Mouse (Mus musculus) leukemia stem cell, adult 10-12 weeks (primary cell): ENCODE measurements around the gene Pdxp. TPM values are rescaled to one million over a fixed set of nuclear protein-coding genes. Genes with fewer than 3 reads are reported as not detected.

Source experiments
- polyA plus RNA-seq: library from polyadenylated mRNA; stranded (reverse); fragments of >175 nt; gene quantifications from 2 replicates; pipeline ENCODE4 v1.2.3, GENCODE M21; 2012; ENCODE audit warnings: low replicate concordance

Gene Pdxp
- 8.9 and 14.7 TPM in 2 replicates for polyA plus RNA-seq

GRCm38 (mm10) chr15:78913632-78914090 is at the start of gene Pdxp:
Pdxp (plus strand) TSS chr15:78913919.

GRCm38 (mm10) chr15:78876991-78877809 is 36.5 kb upstream of the Pdxp start, which contains the start of gene Gga1:
Gga1 (plus strand) TSS chr15:78877190.

DNA sequence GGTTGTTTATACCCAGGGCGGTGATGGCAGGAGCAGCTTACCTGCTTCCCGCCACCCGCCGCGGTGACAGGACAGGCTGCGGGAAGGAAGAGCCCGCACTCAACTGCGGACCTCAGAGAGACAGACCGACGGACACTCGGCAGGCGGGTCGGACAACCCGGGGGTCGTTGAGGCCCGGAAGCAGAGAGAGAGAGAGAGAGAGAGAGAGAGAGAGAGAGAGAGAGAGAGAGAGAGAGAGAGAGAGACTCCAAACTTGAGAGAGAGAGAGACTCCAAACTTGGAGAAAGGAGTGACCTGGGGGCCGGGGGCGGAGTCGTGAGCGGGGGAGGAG is 14.3 kb upstream of the Pdxp start, which contains the start of gene Gm49510:
Gene Gm49510, plus strand, starts transcription at position 259 of the 331 bp plus-strand sequence.

DNA sequence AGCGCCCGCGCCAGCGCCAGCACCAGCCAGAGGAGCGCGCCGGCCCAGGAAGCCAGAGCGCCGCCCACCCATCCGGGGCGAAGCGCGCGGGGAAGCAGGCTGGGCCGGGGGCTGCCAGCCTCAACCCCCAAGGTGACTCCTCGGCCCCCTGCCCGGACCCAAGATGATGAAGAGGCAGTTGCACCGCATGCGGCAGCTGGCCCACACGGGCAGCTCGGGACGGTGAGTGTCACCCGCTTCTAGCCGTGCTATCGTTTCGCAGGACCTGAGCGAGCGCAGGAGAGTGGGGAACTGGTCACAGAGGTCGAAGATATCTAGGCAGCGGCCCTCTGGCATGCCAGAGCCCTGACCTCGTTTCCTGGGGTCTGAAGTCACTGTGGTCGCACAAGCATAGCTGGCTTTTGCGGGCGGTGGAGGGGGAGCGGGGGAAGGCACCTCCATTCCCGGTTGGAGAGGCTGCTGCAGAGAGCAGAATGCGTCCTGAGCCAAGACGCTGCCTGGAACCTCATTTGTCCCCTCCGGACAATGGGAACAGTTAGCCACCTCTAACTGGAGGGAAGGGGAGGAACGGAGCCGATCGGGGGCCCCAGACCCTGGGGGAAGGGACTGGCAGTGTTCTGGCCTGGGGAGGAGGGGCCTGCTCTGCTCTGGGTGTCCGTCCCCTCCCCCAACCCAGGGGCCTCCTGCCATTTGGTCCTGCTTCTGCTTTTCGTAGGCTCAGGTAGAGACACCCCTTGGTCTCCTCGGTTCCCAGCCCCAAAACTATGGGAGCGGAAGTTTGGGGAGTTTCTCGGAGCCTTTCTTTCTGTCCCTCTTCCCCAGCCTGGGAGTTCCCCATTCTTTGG is 13.8 kb upstream of the Pdxp start, which contains the start of gene Sh3bp1:
Gene Sh3bp1, plus strand, starts transcription at position 29 of the 845 bp plus-strand sequence.

GRCm38 (mm10) chr15:78926021-78926919 is 12.6 kb downstream of the Pdxp start, which contains the start of gene Lgals1:
Lgals1 (plus strand) TSS chr15:78926725.

DNA sequence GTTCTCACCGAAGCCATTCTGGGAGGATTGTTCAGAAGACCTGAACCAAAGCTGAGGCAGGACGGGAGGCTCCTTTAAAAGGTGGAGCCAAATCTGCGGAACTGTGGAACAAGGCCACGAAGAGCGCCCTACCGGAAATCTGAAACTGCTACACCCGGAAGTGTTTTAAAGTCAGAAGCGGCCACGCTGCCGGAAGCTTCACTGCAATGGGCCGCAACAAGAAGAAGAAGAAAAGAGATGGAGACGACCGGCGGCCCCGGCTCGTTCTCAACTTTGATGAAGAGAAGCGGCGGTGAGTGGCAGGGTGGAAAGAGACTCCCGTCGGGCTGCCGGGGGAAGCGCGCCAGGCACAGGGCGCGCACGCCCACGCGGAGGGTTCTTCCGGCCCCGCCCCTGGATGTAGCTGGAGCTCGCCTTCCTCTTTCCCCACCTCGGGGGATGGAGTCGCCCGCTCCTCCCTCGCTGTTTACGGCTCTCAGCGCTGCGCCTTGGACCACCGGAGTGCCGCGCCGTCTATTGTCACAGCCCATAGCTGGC is 21.1 kb downstream of the Pdxp start, which contains the start of gene Nol12:
Gene Nol12, plus strand, starts transcription at position 150 of the 537 bp plus-strand sequence.

DNA sequence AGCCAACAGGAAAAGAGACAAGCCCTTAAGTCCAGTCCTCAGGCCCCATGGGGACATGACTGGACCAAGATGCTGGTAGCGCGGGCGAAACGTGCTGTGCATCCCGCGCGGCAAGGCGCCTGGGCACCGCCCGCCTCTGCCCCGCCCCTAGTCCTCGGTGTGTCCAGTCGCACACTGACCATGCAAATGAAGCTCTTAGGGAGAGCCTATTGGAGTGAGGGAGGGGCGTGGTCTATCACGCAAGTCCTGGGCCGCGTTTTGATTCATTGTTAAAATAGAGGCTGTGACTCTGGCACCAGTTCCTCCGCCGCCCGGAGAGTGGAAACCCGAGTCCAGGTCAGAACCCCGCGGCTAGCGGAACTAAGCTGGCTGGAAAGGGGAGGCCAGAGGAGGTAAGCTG is 33.9 kb downstream of the Pdxp start, which contains the start of gene Triobp:
Gene Triobp, plus strand, starts transcription at position 68 of the 400 bp plus-strand sequence.

Other genes with a start within 250 kb of the Pdxp start
- gene Elfn2, start 195.1 kb upstream of the Pdxp start, polyA plus RNA-seq, result 0.48 TPM in 1 of 2 replicates, not detected in the other
- gene Mfng, start 140.4 kb upstream of the Pdxp start, polyA plus RNA-seq, result 20.2 and 32.5 TPM in 2 replicates
- 0.91 and 3.5 TPM in 2 replicates for gene Card10, start 110.9 kb upstream of the Pdxp start, polyA plus RNA-seq
- gene Cdc42ep1, start 71.3 kb upstream of the Pdxp start, polyA plus RNA-seq, result 1.2 and 3.8 TPM in 2 replicates
- gene Lgals2, start 58.4 kb upstream of the Pdxp start, polyA plus RNA-seq, result not detected in 2 replicates
- 196 and 266 TPM in 2 replicates for gene Gga1, start 36.7 kb upstream of the Pdxp start, polyA plus RNA-seq
- 2.8 and 3.6 TPM in 2 replicates for gene Gm49510, start 14.3 kb upstream of the Pdxp start, polyA plus RNA-seq
- gene Sh3bp1, start 14.2 kb upstream of the Pdxp start, polyA plus RNA-seq, result 524 and 1,002 TPM in 2 replicates
- 15.8 and 51.1 TPM in 2 replicates for gene Lgals1, start 12.8 kb downstream of the Pdxp start, polyA plus RNA-seq
- gene Nol12, start 21.0 kb downstream of the Pdxp start, polyA plus RNA-seq, result 17.2 and 18.8 TPM in 2 replicates
- 91.0 and 129 TPM in 2 replicates for gene Triobp, start 33.8 kb downstream of the Pdxp start, polyA plus RNA-seq
- 32.8 and 70.9 TPM in 2 replicates for gene H1f0, start 114.5 kb downstream of the Pdxp start, polyA plus RNA-seq
- 0.38 and 1.2 TPM in 2 replicates for gene Galr3, start 128.0 kb downstream of the Pdxp start, polyA plus RNA-seq
- gene Ankrd54, start 149.0 kb downstream of the Pdxp start, polyA plus RNA-seq, result 41.1 and 171 TPM in 2 replicates
- 8.7 and 44.6 TPM in 2 replicates for gene Eif3l, start 161.3 kb downstream of the Pdxp start, polyA plus RNA-seq
- 15.6 and 50.5 TPM in 2 replicates for gene Micall1, start 195.0 kb downstream of the Pdxp start, polyA plus RNA-seq
- 65.9 and 87.9 TPM in 2 replicates for gene Polr2f, start 227.1 kb downstream of the Pdxp start, polyA plus RNA-seq
- gene 1700088E04Rik, start 227.3 kb downstream of the Pdxp start, polyA plus RNA-seq, result 1.7 TPM in 1 of 2 replicates, not detected in the other